Mouse (Mus musculus) liver, embryonic 11.5 days (tissue): ENCODE results near the gene Rbm24. TPM values are rescaled to one million over a fixed set of nuclear protein-coding genes. Genes with fewer than 3 reads are reported as not detected.

Experiments used
- ATAC-seq: fragments of 200-750 bp; cut with Nextera tagmentation; replicated peaks from 2 replicates; pipeline ENCODE4 v1.8.0; 2017; ENCODE audit warnings: moderate number of reproducible peaks, mild to moderate bottlenecking, moderate TSS enrichment, moderate library complexity; ENCODE audit not compliant: low FRiP score
- DNase-seq: peaks from one replicate; pipeline ENCODE4 v3.0.0-alpha.2; 2017; ENCODE audit warnings: low spot score
- H3K27ac ChIP-seq: fragments of 300-500 bp; sonication (generic); 2 replicates; pipeline ENCODE4 v1.5.1; 2014; ENCODE audit warnings: mild to moderate bottlenecking, low read depth, low read length, control low read depth
- H3K27me3 ChIP-seq: fragments of 300-500 bp; sonication (generic); replicated peaks from 2 replicates; pipeline ENCODE4 v1.6.1; 2014; ENCODE audit warnings: low read length, mixed read lengths; ENCODE audit not compliant: control insufficient read depth, insufficient read depth
- H3K36me3 ChIP-seq: fragments of 300-500 bp; sonication (generic); 2 replicates; pipeline ENCODE4 v1.6.1; 2014; ENCODE audit warnings: mild to moderate bottlenecking, low read length, moderate library complexity, mixed read lengths; ENCODE audit not compliant: control insufficient read depth, insufficient read depth
- H3K4me1 ChIP-seq: fragments of 300-500 bp; sonication (generic); replicated peaks from 2 replicates; pipeline ENCODE4 v1.6.1; 2014; ENCODE audit warnings: low read length, mixed read lengths; ENCODE audit not compliant: control insufficient read depth, insufficient read depth
- H3K4me2 ChIP-seq: fragments of 300-500 bp; sonication (generic); 2 replicates; pipeline ENCODE4 v1.6.1; 2014; ENCODE audit warnings: mild to moderate bottlenecking, control low read depth, moderate library complexity
- H3K4me3 ChIP-seq: fragments of 300-500 bp; sonication (generic); 2 replicates; pipeline ENCODE4 v1.5.1; 2014; ENCODE audit warnings: low read depth, low read length, control low read depth
- H3K9ac ChIP-seq: fragments of 300-500 bp; sonication (generic); 2 replicates; pipeline ENCODE4 v1.6.1; 2014; ENCODE audit warnings: low read depth, low read length, control low read depth
- H3K9me3 ChIP-seq: fragments of 300-500 bp; sonication (generic); 2 replicates; pipeline ENCODE4 v1.6.1; 2016; ENCODE audit warnings: low read length, inconsistent platforms, mixed read lengths; ENCODE audit not compliant: control insufficient read depth
- WGBS: fragments of 180-500 bp; shearing (Covaris S2); extraction: QIAGEN DNeasy Blood & Tissue Kit; methylation state at CpG from one replicate; pipeline ENCODE4 v1.1.7; 2014; 5-methylcytosine and 5-hydroxymethylcytosine counted together
- polyA plus RNA-seq: library from polyadenylated mRNA; unstranded; fragments of >200 nt; fragmentation: Nextera tagmentation; extraction: Ambion mirVana; gene quantifications from 2 replicates; pipeline ENCODE4 v1.2.1, GENCODE M21; 2014

Rbm24 gene
- 0.52 and 1.1 TPM in 2 replicates for polyA plus RNA-seq

- peak within 1 kb of the TSS; percentile 37; the same call in 1 of the 2 replicates for H3K9ac ChIP-seq
- H3K4me1 ChIP-seq, result no peaks in the 10 kb centered on the region
- peaks cover 28% of the 10 kb centered on the region for H3K27me3 ChIP-seq
- no peaks in the 10 kb centered on the region for H3K9me3 ChIP-seq
- 1% methylated on average over 39 of the region's 41 CpGs for WGBS
- no peak for ATAC-seq
- peak within 1 kb of the TSS; percentile 58 for H3K4me3 ChIP-seq
- H3K4me2 ChIP-seq, result peak within 1 kb of the TSS; percentile 86
- no peaks in the 10 kb centered on the region for H3K36me3 ChIP-seq
- no peak within 1 kb of the TSS for H3K27ac ChIP-seq
- peak; percentile 59 for DNase-seq
These were observed at the start of gene Rbm24 for GRCm38 (mm10) chr13:46418141-46418601. TSS of gene Rbm24 (plus strand) at chr13:46418434.

DNA sequence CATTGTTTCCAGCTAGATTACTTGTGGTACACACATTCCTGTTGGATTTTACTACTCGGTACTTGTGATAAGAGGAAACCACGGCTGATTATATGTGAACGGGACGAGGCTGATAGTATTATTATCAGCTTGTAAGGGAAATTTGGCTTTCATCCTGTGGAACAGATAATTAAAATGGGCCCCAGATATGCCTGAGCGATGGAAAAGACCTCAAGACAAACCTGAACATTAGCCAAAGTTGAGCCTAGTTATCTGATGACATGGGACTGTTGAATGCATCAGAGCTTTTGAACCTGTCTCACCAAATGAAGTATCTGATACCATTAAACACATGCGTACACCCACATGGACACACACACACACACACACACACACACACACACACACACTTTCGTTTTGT is 45.4 kb upstream of the Rbm24 start:
- Histone ChIP-seq H3K4me1 (no peaks in the 10 kb centered on the region), H3K27ac (no peak overlapping the region), H3K4me3 (no peak overlapping the region), H3K9me3 (no peaks in the 10 kb centered on the region), H3K4me2 (no peak overlapping the region), H3K27me3 (no peaks in the 10 kb centered on the region), H3K9ac (no peak overlapping the region), H3K36me3 (no peaks in the 10 kb centered on the region)
- no peak for ATAC-seq
- WGBS, result 39% methylated on average over 7 of the region's 7 CpGs
- DNase-seq, result no peak

DNA sequence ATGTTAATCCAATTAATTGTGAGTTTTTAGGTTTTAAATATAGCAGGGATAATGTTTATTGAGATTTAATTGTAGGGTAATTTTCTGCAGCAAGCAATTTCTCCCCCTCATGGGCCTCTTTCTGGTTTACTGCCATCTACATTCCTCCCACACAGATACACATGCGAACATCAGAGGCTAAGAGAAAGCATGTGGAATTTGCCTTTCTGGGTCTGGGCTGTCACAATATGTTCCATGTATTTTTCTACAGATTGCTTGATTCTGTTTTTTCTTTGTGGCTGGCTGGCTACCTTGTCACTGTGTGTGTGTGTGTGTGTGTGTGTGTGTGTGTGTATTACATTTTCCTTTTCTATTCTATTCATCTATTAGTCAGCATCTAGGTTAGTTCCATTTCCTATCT is 42.9 kb upstream of the Rbm24 start:
- H3K4me1 ChIP-seq, result no peaks in the 10 kb centered on the region
- no peak for ATAC-seq
- H3K4me3 ChIP-seq, result no peak overlapping the region
- H3K9me3 ChIP-seq, result no peaks in the 10 kb centered on the region
- H3K27ac ChIP-seq, result no peak overlapping the region
- no peak overlapping the region for H3K9ac ChIP-seq
- H3K36me3 ChIP-seq, result no peaks in the 10 kb centered on the region
- no peak overlapping the region for H3K4me2 ChIP-seq
- H3K27me3 ChIP-seq, result no peaks in the 10 kb centered on the region
- no peak for DNase-seq
- 82% methylated on average over 1 of the region's 1 CpGs for WGBS

- Histone ChIP-seq H3K36me3 (no peaks in the 10 kb centered on the region), H3K4me2 (no peak overlapping the region), H3K4me3 (no peak overlapping the region), H3K27ac (no peak overlapping the region), H3K4me1 (no peaks in the 10 kb centered on the region), H3K27me3 (no peaks in the 10 kb centered on the region), H3K9ac (no peak overlapping the region), H3K9me3 (no peaks in the 10 kb centered on the region)
- ATAC-seq, result no peak
- no peak for DNase-seq
- 81% methylated on average over 8 of the region's 8 CpGs for WGBS
These were observed 30.8 kb upstream of the Rbm24 start for GRCm38 (mm10) chr13:46387396-46387795.

GRCm38 (mm10) chr13:46391654-46392053 is 26.6 kb upstream of the Rbm24 start:
- Histone ChIP-seq H3K36me3 (no peaks in the 10 kb centered on the region), H3K4me3 (no peak overlapping the region), H3K27me3 (no peaks in the 10 kb centered on the region), H3K9me3 (no peaks in the 10 kb centered on the region), H3K4me2 (no peak overlapping the region), H3K4me1 (no peaks in the 10 kb centered on the region), H3K27ac (no peak overlapping the region), H3K9ac (no peak overlapping the region)
- DNase-seq (no peak), ATAC-seq (no peak)
- 77% methylated on average over 1 of the region's 1 CpGs for WGBS

- no peak for DNase-seq
- ATAC-seq, result no peak
- 68% methylated on average over 4 of the region's 4 CpGs for WGBS
- Histone ChIP-seq H3K27ac (no peak overlapping the region), H3K9ac (no peak overlapping the region), H3K4me1 (no peaks in the 10 kb centered on the region), H3K27me3 (no peaks in the 10 kb centered on the region), H3K9me3 (no peaks in the 10 kb centered on the region), H3K4me2 (no peak overlapping the region), H3K36me3 (no peaks in the 10 kb centered on the region), H3K4me3 (no peak overlapping the region)
These were observed 25.3 kb upstream of the Rbm24 start for GRCm38 (mm10) chr13:46392893-46393292.

DNA sequence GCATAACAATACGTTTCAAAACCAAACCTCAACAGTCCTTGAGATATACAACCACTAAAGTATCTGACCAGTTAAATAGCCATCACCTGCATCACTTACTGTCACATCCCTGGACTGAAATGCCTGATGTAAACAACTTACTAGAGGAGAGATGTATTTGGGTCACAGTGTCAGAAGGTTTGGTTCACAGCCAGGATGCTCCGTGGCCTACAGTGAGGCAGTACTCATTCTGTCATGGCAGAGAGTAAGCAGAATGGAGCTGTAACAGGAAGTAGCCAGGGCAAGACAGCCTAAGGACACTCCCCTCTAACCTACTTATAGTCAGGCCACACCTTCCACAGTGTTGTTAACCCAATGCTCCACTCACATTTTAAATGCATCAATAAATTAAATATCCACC is 24.3 kb upstream of the Rbm24 start:
- WGBS, result 74% methylated on average over 2 of the region's 2 CpGs
- no peak for DNase-seq
- Histone ChIP-seq H3K27ac (no peak overlapping the region), H3K9me3 (no peaks in the 10 kb centered on the region), H3K27me3 (no peaks in the 10 kb centered on the region), H3K9ac (no peak overlapping the region), H3K36me3 (no peaks in the 10 kb centered on the region), H3K4me3 (no peak overlapping the region), H3K4me2 (no peak overlapping the region), H3K4me1 (no peaks in the 10 kb centered on the region)
- no peak for ATAC-seq

GRCm38 (mm10) chr13:46397235-46397634 is 21.0 kb upstream of the Rbm24 start:
- WGBS, result 64% methylated on average over 3 of the region's 3 CpGs

DNA sequence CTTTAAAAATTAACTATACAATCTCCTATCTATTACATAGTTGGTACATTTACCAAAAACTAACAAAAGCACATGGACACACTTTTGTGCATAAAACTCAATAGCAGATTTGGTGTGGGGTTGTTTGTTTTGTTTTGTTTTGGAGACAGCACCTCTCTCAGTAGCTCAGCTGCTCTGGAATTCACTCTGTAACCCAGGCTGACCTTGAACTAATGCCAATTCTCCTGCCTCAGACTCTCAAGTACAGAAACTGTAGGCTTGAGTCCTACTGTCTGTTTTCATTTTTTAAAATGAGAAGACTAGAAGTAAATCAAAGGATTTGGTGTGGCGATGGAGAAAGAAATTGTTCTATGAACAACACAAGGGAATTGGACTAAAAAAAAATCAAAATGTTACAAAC is 11.1 kb upstream of the Rbm24 start:
- H3K27ac ChIP-seq, result no peak overlapping the region
- H3K4me2 ChIP-seq, result no peak overlapping the region
- H3K9me3 ChIP-seq, result no peaks in the 10 kb centered on the region
- H3K4me1 ChIP-seq, result no peaks in the 10 kb centered on the region
- ATAC-seq (no peak), DNase-seq (no peak)
- no peak overlapping the region for H3K9ac ChIP-seq
- no peaks in the 10 kb centered on the region for H3K36me3 ChIP-seq
- H3K4me3 ChIP-seq, result no peak overlapping the region
- 95% methylated on average over 1 of the region's 1 CpGs for WGBS
- no peaks in the 10 kb centered on the region for H3K27me3 ChIP-seq

More at GRCm38 (mm10) chr13:46397235-46397634, 21.0 kb upstream of the Rbm24 start:
- DNase-seq (no peak), ATAC-seq (no peak)
- H3K27me3 ChIP-seq, result no peaks in the 10 kb centered on the region
- no peak overlapping the region for H3K4me2 ChIP-seq
- no peaks in the 10 kb centered on the region for H3K36me3 ChIP-seq
- H3K4me1 ChIP-seq, result no peaks in the 10 kb centered on the region
- H3K9me3 ChIP-seq, result no peaks in the 10 kb centered on the region
- H3K4me3 ChIP-seq, result no peak overlapping the region
- no peak overlapping the region for H3K9ac ChIP-seq
- no peak overlapping the region for H3K27ac ChIP-seq
